Mouse (Mus musculus) olfactory bulb, adult 2 months (tissue): ENCODE results near the gene Ankrd28.

Experiments used
- CTCF ChIP-seq: fragments of 200-500 bp; IDR thresholded peaks from 2 replicates; pipeline ENCODE4 v1.5.1; 2012; ENCODE audit warnings: low read depth, mild to moderate bottlenecking, low read length, moderate library complexity; ENCODE audit not compliant: insufficient read depth
- POLR2A ChIP-seq: fragments of 200-500 bp; IDR thresholded peaks from 2 replicates; pipeline ENCODE4 v1.6.1; 2012; ENCODE audit warnings: mild to moderate bottlenecking, low read depth, low read length, moderate library complexity; ENCODE audit not compliant: insufficient read depth

- TF ChIP-seq CTCF (no peak), POLR2A (no peak)
Measured at GRCm38 (mm10) chr14:31868591-31868990, 38.1 kb upstream of the Ankrd28 start.
